Mouse (Mus musculus) kidney, embryonic 16.5 days (tissue): ENCODE measurements around the gene 6030468B19Rik. TPM values are rescaled to one million over a fixed set of nuclear protein-coding genes. Genes with fewer than 3 reads are reported as not detected.

Source experiments
- ATAC-seq: fragments of 200-750 bp; cut with Nextera tagmentation; 2 replicates; pipeline ENCODE4 v1.8.0; 2017; ENCODE audit warnings: moderate TSS enrichment; ENCODE audit not compliant: low FRiP score, low TSS enrichment
- H3K27ac ChIP-seq: fragments of 300-500 bp; sonication (generic); 2 replicates; pipeline ENCODE4 v1.5.1; 2014; ENCODE audit warnings: low read length
- H3K27me3 ChIP-seq: fragments of 300-500 bp; sonication (generic); 2 replicates; pipeline ENCODE4 v1.6.1; 2014; ENCODE audit warnings: low read length, control low read depth, mixed read lengths; ENCODE audit not compliant: insufficient read depth
- H3K36me3 ChIP-seq: fragments of 300-500 bp; sonication (generic); 2 replicates; pipeline ENCODE4 v1.6.1; 2014; ENCODE audit warnings: low read length, control low read depth, mixed read lengths; ENCODE audit not compliant: insufficient read depth
- H3K4me1 ChIP-seq: fragments of 300-500 bp; sonication (generic); 2 replicates; pipeline ENCODE4 v1.6.1; 2014; ENCODE audit warnings: low read length, control low read depth, mixed read lengths; ENCODE audit not compliant: insufficient read depth
- H3K4me2 ChIP-seq: fragments of 300-500 bp; sonication (generic); replicated peaks from 2 replicates; pipeline ENCODE4 v1.6.1; 2014; ENCODE audit warnings: low read depth, low read length
- H3K4me3 ChIP-seq: fragments of 300-500 bp; sonication (generic); 2 replicates; pipeline ENCODE4 v1.5.1; 2014; ENCODE audit warnings: mild to moderate bottlenecking, low read length
- H3K9ac ChIP-seq: fragments of 300-500 bp; sonication (generic); replicated peaks from 2 replicates; pipeline ENCODE4 v1.6.1; 2014; ENCODE audit warnings: low read length
- H3K9me3 ChIP-seq: fragments of 300-500 bp; sonication (generic); 2 replicates; pipeline ENCODE4 v1.6.1; 2016; ENCODE audit warnings: low read length, control low read depth
- WGBS: fragments of 180-500 bp; shearing (Covaris S2); extraction: QIAGEN DNeasy Blood & Tissue Kit; methylation state at CpG from one replicate; pipeline ENCODE4 v1.1.7; 2014; 5-methylcytosine and 5-hydroxymethylcytosine counted together
- polyA plus RNA-seq: library from polyadenylated mRNA; unstranded; fragments of >200 nt; fragmentation: Nextera tagmentation; extraction: Ambion mirVana; gene quantifications from 2 replicates; pipeline ENCODE4 v1.2.1, GENCODE M21; 2015

6030468B19Rik gene
- polyA plus RNA-seq, 1 experiment from 2014 or later = 0.54 TPM

DNA sequence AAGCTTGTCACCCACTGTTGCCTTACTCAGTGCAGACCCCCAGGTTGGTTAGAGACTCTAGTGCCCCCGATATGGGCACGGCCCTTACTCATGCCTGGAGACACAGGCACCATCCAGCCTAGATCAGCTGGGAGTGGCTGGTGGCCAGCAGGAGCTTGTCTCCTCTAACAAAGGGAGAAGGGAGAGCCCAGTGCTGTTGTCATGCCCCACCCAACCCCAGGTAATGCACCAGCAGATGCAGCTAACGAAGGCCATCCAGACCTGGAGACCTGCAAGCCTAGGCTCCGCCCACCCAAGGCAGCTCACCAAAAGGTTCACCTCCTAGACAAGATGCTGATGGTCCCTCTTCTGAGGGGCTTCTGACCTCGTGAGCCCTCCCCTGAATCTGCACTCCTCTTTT lies 32.1 kb upstream of the 6030468B19Rik start:
- Histone ChIP-seq H3K9ac (no peak overlapping the region), H3K36me3 (peaks cover 26% of the 10 kb centered on the region), H3K9me3 (no peaks in the 10 kb centered on the region), H3K27ac (no peak overlapping the region), H3K4me3 (no peak overlapping the region), H3K27me3 (no peaks in the 10 kb centered on the region), H3K4me1 (peaks cover 6% of the 10 kb centered on the region; the same call in 1 of the 2 replicates), H3K4me2 (no peak overlapping the region)
- WGBS = 92% methylated on average over 5 of the region's 5 CpGs
- no peak for ATAC-seq

DNA sequence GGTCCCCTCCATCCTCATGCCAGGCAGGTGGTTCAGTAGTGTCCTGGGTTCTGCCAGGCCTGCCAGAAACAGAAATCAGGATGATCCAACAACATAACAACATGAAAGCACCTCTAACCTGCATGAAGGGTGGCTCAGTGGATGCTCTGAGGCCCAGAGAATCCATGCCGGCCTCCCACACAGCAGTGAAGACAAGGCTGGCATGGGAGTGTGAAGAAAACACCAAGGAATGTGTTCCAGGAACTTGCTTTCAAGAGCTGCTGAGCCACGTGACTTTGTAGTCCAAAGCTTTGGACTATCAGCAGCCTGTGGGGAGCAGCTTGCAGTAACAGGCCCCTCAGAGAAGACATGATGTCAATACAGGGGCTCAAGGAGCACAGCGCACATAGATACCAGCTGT lies 31.2 kb upstream of the 6030468B19Rik start:
- no peak overlapping the region for H3K4me3 ChIP-seq
- H3K27ac ChIP-seq = no peak overlapping the region
- ATAC-seq = no peak
- H3K27me3 ChIP-seq = no peaks in the 10 kb centered on the region
- H3K36me3 ChIP-seq = peaks cover 21% of the 10 kb centered on the region
- no peak overlapping the region for H3K9ac ChIP-seq
- H3K9me3 ChIP-seq = no peaks in the 10 kb centered on the region
- H3K4me1 ChIP-seq = peaks cover 6% of the 10 kb centered on the region; the same call in 1 of the 2 replicates
- WGBS = 81% methylated on average over 3 of the region's 3 CpGs
- no peak overlapping the region for H3K4me2 ChIP-seq

DNA sequence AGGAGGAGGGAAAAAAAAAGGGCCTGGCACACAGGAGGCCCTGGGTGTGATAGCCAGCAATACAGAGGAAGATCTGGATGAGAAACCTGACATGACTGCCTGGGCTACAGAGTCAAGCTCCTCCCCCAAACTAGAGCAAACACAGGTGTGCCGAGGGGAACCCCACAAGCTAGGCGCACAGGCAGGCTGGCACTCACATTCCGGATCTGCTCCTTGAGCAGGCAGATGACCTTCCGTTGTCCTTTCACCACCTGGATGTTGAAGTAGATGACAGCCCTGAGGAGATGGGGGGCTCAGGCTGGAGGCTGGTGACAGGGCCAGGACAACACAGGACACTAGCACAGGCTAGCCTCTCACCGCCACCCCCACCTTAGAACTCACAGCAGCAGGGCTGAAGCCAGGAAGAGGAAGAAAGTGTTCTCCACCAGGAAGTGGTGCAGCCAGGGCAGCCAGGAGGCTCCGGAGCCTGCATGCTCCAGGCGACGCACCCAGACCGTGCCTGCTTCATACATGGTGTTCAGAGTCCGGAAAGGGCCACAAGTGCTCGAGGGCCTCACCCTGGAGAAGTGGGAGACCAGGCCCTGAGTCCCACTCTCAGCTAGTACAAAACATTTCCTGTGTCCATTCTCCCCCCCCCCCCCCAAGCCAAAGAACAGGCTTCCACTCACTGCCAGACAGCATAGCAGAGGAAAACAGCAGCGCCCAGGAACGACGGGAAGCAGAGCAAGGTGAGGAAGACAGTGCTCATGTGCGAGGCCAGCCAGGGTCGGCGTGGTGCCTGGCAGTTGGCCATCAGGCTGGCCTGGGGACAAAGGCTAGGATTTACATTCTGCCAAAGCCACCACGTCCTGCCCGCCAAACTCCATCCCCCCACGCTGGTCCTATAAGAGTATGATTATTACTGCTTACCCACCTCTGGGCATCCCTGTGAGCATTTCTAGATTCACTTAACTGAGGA lies 28.5 kb upstream of the 6030468B19Rik start:
- Histone ChIP-seq H3K4me3 (no peak overlapping the region), H3K27ac (no peak overlapping the region), H3K36me3 (peaks cover 29% of the 10 kb centered on the region), H3K9me3 (no peaks in the 10 kb centered on the region), H3K27me3 (no peaks in the 10 kb centered on the region), H3K4me2 (no peak overlapping the region), H3K9ac (no peak overlapping the region), H3K4me1 (no peaks in the 10 kb centered on the region)
- 69% methylated on average over 20 of the region's 20 CpGs for WGBS
- ATAC-seq = no peak

DNA sequence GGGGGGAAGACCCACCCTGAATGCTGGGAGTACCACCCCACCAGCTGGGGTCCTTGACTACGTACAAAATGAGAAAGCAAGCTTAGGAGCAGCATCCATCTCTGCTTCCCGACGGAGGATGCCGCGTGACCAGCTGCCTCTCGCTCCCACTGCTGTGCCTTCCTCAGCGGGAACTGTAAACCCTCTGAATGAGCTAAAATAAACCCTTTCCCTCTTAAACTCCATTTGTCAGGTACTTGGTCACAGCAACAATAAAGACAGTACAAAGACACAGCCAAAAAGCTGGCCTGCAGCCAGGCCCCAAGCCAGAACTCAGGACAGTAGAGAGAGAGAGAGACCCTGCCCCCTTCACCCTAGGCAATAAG lies 27.8 kb upstream of the 6030468B19Rik start:
- H3K27me3 ChIP-seq = no peaks in the 10 kb centered on the region
- no peaks in the 10 kb centered on the region for H3K9me3 ChIP-seq
- H3K9ac ChIP-seq = no peak overlapping the region
- ATAC-seq = no peak
- no peak overlapping the region for H3K4me2 ChIP-seq
- peaks cover 29% of the 10 kb centered on the region for H3K36me3 ChIP-seq
- H3K27ac ChIP-seq = no peak overlapping the region
- no peak overlapping the region for H3K4me3 ChIP-seq
- 87% methylated on average over 7 of the region's 7 CpGs for WGBS
- H3K4me1 ChIP-seq = no peaks in the 10 kb centered on the region

DNA sequence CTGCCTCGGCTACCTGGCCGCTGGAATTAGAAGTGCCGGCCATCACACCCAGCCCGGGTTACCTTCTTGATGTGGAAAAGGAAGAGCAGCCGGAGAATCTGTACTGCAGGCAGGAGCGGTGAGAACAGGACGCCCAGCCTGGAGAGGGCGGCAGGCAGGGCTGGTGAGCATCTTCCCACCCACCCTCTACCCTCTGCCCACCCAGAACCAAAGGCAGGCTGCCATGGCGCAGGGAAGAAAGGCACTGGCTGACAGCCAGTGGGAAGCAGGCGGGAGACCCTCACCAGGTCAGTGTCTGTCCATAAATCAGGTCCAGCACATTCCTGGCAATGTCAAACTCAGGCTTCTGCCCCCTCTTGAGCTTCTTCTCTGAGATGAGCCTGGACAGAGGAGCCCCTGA lies 27.1 kb upstream of the 6030468B19Rik start:
- ATAC-seq = no peak
- WGBS = 69% methylated on average over 10 of the region's 10 CpGs
- Histone ChIP-seq H3K4me1 (no peaks in the 10 kb centered on the region), H3K36me3 (peaks cover 37% of the 10 kb centered on the region), H3K9ac (no peak overlapping the region), H3K27me3 (no peaks in the 10 kb centered on the region), H3K4me2 (no peak overlapping the region), H3K9me3 (no peaks in the 10 kb centered on the region), H3K4me3 (no peak overlapping the region), H3K27ac (no peak overlapping the region)

DNA sequence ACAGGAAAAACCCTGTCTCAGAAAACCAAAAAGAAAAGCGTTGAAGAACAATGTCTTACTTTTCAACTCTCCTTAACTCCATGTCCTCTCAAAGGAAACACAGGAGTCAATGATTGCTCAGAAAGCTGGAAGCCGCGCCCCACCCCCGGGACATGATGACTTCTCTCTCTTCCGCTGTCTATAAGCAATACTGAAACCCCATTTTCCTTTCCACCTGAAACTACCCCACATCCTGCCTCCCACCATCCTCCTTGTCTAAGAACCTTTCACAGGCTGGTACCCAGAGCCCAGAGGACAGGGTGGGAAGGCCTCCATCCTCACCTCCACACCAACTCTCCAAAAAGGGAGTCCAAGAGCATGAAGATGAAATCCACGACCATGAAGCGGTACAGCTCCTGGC lies 25.1 kb upstream of the 6030468B19Rik start:
- ATAC-seq = no peak
- H3K4me3 ChIP-seq = no peak overlapping the region
- 95% methylated on average over 7 of the region's 7 CpGs for WGBS
- H3K4me2 ChIP-seq = no peak overlapping the region
- H3K9ac ChIP-seq = no peak overlapping the region
- no peaks in the 10 kb centered on the region for H3K27me3 ChIP-seq
- H3K27ac ChIP-seq = no peak overlapping the region
- no peaks in the 10 kb centered on the region for H3K9me3 ChIP-seq
- no peaks in the 10 kb centered on the region for H3K4me1 ChIP-seq
- H3K36me3 ChIP-seq = peaks cover 31% of the 10 kb centered on the region

DNA sequence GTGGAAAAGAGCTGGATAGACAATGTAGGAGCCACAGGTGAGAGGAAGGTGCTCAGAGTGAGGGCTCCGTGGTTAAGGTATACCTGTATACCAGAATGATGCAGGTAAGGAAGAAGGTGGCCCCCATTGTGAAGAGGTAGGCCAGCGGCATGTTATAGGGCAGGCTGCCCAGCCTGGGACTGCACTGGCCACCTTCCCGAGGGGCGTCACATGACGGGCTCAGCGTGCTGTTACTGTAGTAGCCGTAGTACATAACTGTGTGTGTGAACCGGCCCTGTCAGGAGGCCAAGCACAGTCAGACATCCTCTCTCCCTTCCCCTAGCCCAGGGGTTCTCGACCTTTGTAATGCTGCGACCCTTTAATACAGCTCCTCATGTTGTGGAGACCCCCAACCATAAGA lies 22.5 kb upstream of the 6030468B19Rik start:
- no peak for ATAC-seq
- no peaks in the 10 kb centered on the region for H3K27me3 ChIP-seq
- H3K4me3 ChIP-seq = no peak overlapping the region
- H3K9me3 ChIP-seq = no peaks in the 10 kb centered on the region
- whole genome bisulfite sequencing = 90% methylated on average over 10 of the region's 10 CpGs
- H3K36me3 ChIP-seq = peaks cover 26% of the 10 kb centered on the region
- H3K9ac ChIP-seq = no peak overlapping the region
- H3K4me1 ChIP-seq = peaks cover 15% of the 10 kb centered on the region
- H3K4me2 ChIP-seq = no peak overlapping the region
- H3K27ac ChIP-seq = no peak overlapping the region

DNA sequence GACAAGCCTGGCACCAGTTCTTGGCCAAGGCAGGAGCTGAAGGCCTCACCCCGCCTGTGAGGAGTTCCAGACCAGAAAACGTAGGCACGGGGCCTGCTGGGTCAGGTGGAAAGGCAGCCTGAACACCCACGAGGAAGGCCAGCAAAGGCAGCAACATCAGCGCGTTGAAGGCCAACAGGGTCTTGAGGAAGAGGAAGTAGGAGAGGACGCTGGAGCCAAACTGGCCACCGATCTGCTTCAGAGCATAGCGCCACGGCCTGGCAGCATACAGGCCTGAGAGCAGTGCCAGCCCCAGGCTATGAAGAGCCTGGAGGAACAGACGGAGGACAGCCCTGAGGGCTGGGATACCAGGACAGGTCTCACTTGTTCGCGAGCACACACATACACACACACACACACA lies 21.9 kb upstream of the 6030468B19Rik start:
- no peak overlapping the region for H3K9ac ChIP-seq
- WGBS = 90% methylated on average over 13 of the region's 13 CpGs

DNA sequence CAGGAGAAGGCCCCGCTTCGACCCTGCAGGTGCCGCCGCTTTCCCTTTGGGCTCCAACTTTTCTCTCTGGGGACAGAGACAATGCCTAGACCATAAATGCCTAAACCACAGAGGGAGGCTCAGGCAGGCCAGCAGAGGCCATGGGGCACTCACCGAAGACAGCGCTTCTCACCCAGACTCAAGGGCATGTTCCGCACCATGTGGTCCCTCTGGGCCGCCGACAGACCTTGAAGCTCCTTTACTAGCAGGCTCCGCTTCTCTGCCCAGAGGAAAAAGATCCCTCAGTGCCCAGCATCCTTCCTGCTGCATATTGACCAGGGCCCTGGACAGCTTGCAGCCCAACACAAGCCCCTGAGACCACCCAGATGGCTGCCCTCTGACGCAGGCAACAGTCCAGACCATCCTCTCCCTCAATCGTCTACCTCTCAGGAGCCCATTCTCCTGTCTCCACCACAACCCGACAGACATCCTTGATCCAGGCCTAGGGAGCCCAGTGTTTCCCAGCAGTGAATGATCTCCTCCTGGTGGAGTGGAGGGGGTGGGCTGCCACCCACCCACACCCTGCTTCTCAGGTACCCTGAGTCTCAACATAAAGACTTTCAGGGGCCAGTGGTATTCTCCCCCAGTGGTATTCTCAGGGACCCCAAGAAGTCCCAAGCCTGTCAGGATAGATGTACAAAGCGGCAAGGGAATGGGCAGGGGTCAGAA lies 21.2 kb upstream of the 6030468B19Rik start:
- no peak overlapping the region for H3K27ac ChIP-seq
- no peaks in the 10 kb centered on the region for H3K9me3 ChIP-seq
- H3K4me2 ChIP-seq = no peak overlapping the region
- no peak for ATAC-seq
- no peaks in the 10 kb centered on the region for H3K27me3 ChIP-seq
- H3K36me3 ChIP-seq = peaks cover 25% of the 10 kb centered on the region
- 83% methylated on average over 14 of the region's 14 CpGs for WGBS
- no peak overlapping the region for H3K4me3 ChIP-seq
- peaks cover 26% of the 10 kb centered on the region for H3K4me1 ChIP-seq
- no peak overlapping the region for H3K9ac ChIP-seq

More for the DNA sequence above, 21.9 kb upstream of the 6030468B19Rik start:
- Histone ChIP-seq H3K36me3 (peaks cover 25% of the 10 kb centered on the region), H3K27ac (no peak overlapping the region), H3K4me3 (no peak overlapping the region), H3K4me2 (no peak overlapping the region), H3K9me3 (no peaks in the 10 kb centered on the region), H3K4me1 (peaks cover 21% of the 10 kb centered on the region), H3K27me3 (no peaks in the 10 kb centered on the region)
- ATAC-seq = no peak

DNA sequence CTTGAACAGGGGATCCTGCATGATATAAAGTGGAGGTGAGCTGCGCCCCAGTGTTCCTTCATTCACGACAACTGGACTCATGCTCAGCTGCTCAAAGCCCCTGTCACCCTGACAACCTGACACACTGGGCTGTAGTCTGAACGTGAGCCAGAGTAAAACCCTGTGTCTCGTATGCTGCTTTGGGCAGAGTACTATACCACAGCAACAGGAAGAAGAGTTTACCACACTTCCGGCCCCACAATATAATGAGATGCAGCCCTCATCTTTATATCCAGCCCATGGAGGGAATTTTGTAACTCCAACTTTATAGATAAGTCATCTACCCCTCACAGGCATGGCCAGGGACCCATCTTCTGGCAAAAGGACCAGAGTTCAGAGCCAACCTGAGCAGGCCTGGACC lies 20.3 kb upstream of the 6030468B19Rik start:
- Histone ChIP-seq H3K27ac (no peak overlapping the region), H3K36me3 (peaks cover 25% of the 10 kb centered on the region)

More for the DNA sequence above, 20.3 kb upstream of the 6030468B19Rik start:
- ATAC-seq = no peak
- H3K9ac ChIP-seq = no peak overlapping the region
- WGBS = 85% methylated on average over 5 of the region's 5 CpGs
- H3K4me3 ChIP-seq = no peak overlapping the region
- no peak overlapping the region for H3K4me2 ChIP-seq
- peaks cover 35% of the 10 kb centered on the region for H3K4me1 ChIP-seq
- no peaks in the 10 kb centered on the region for H3K27me3 ChIP-seq
- no peaks in the 10 kb centered on the region for H3K9me3 ChIP-seq
